Mouse (Mus musculus) myocyte (in vitro differentiated cells): ENCODE data around the gene Zdhhc13.

Experiments used
- MAX ChIP-seq: IDR thresholded peaks from one replicate; pipeline ENCODE4 v1.6.1; 2011; ENCODE audit warnings: low read depth, mild to moderate bottlenecking, control low read depth
- POLR2A ChIP-seq: IDR thresholded peaks from one replicate; pipeline ENCODE4 v1.6.1; 2011; ENCODE audit warnings: low read depth, mild to moderate bottlenecking, control low read depth, moderate library complexity; ENCODE audit not compliant: insufficient read length
- TCF3 ChIP-seq: IDR thresholded peaks from one replicate; pipeline ENCODE4 v1.6.1; 2011; ENCODE audit warnings: low read depth, control low read depth; ENCODE audit not compliant: insufficient read length

- TF ChIP-seq MAX = no peak
- TF ChIP-seq TCF3 = no peak
- no peak for TF ChIP-seq POLR2A
Measured at GRCm38 (mm10) chr7:48777721-48778504, 10.9 kb upstream of the Zdhhc13 start.
